Mouse (Mus musculus): ENCODE measurements at regions not wholly inside any gene's neighbourhood (a gene's known extent, or its start where the extent isn't known, plus 50 kb on each side); places are given as distances from the start of the nearest gene placed in this dataset.

- no peak for DNase-seq (ENCODE audit: low read depth in 1 of 2, low spot score in 2 of 2)
Observed at GRCm38 (mm10) chr13:59393231-59393938, 191.6 kb downstream of the Agtpbp1 start.

GRCm38 (mm10) chr13:59392828-59393227, 192.2 kb downstream of the Agtpbp1 start:
- no peak for DNase-seq (ENCODE audit: low read depth in 1 of 2, low spot score in 2 of 2)

GRCm38 (mm10) chr13:59387627-59388325, 197.3 kb downstream of the Agtpbp1 start:
- DNase-seq (ENCODE audit: low read depth in 1 of 2, low spot score in 2 of 2): no peak

- DNase-seq (ENCODE audit: low read depth in 1 of 2, low spot score in 2 of 2): no peak
Observed at GRCm38 (mm10) chr13:59386935-59387540, 198.0 kb downstream of the Agtpbp1 start.

GRCm38 (mm10) chr13:59385824-59386223, 199.2 kb downstream of the Agtpbp1 start:
- no peak for DNase-seq (ENCODE audit: low read depth in 1 of 2, low spot score in 2 of 2)

GRCm38 (mm10) chr13:59370141-59370816, 214.7 kb downstream of the Agtpbp1 start:
- no peak for DNase-seq (ENCODE audit: low read depth in 1 of 2, low spot score in 2 of 2)

- DNase-seq (ENCODE audit: low read depth in 1 of 2, low spot score in 2 of 2): no peak
Observed at GRCm38 (mm10) chr13:59368550-59369449, 216.2 kb downstream of the Agtpbp1 start.

GRCm38 (mm10) chr13:59365460-59365859, 219.6 kb downstream of the Agtpbp1 start:
- DNase-seq (ENCODE audit: low read depth in 1 of 2, low spot score in 2 of 2): no peak

GRCm38 (mm10) chr13:59363428-59363827, 221.6 kb downstream of the Agtpbp1 start:
- no peak for DNase-seq (ENCODE audit: low read depth in 1 of 2, low spot score in 2 of 2)

GRCm38 (mm10) chr13:59361323-59361722, 223.7 kb downstream of the Agtpbp1 start:
- DNase-seq (ENCODE audit: low read depth in 1 of 2, low spot score in 2 of 2): no peak

GRCm38 (mm10) chr13:59360026-59360425, 225.0 kb downstream of the Agtpbp1 start:
- no peak for DNase-seq (ENCODE audit: low read depth in 1 of 2, low spot score in 2 of 2)

- DNase-seq (ENCODE audit: low read depth in 1 of 2, low spot score in 2 of 2): no peak
Observed at GRCm38 (mm10) chr13:59358421-59358820, 226.6 kb downstream of the Agtpbp1 start.

GRCm38 (mm10) chr13:59351461-59351860, 233.6 kb downstream of the Agtpbp1 start:
- DNase-seq (ENCODE audit: low read depth in 1 of 2, low spot score in 2 of 2): no peak

- DNase-seq (ENCODE audit: low read depth in 1 of 2, low spot score in 2 of 2): no peak
Observed at GRCm38 (mm10) chr13:59350613-59351150, 234.3 kb downstream of the Agtpbp1 start.

- no peak for DNase-seq (ENCODE audit: low read depth in 1 of 2, low spot score in 2 of 2)
Observed at GRCm38 (mm10) chr13:59348510-59348909, 236.5 kb downstream of the Agtpbp1 start.

GRCm38 (mm10) chr13:59341871-59342270, 243.2 kb downstream of the Agtpbp1 start:
- no peak for DNase-seq (ENCODE audit: low read depth in 1 of 2, low spot score in 2 of 2)

GRCm38 (mm10) chr13:59338436-59338835, 246.6 kb downstream of the Agtpbp1 start:
- no peak for DNase-seq (ENCODE audit: low read depth in 1 of 2, low spot score in 2 of 2)

GRCm38 (mm10) chr13:59323933-59324332, 261.1 kb downstream of the Agtpbp1 start:
- no peak for DNase-seq (ENCODE audit: low read depth in 1 of 2, low spot score in 2 of 2)

GRCm38 (mm10) chr13:59323441-59323840, 261.6 kb downstream of the Agtpbp1 start:
- no peak for DNase-seq (ENCODE audit: low read depth in 1 of 2, low spot score in 2 of 2)

GRCm38 (mm10) chr13:59320261-59320660, 264.8 kb downstream of the Agtpbp1 start:
- no peak for DNase-seq (ENCODE audit: low read depth in 1 of 2, low spot score in 2 of 2)

All from monocyte, adult 2 months (primary cell).